Mouse (Mus musculus) urinary bladder, adult 2 months (tissue): ENCODE results near the gene Rraga. TPM values are rescaled to one million over a fixed set of nuclear protein-coding genes. Genes with fewer than 3 reads are reported as not detected.

Experiments
- DNase-seq: peaks from one replicate; pipeline ENCODE4 v3.0.0; 2022; ENCODE audit warnings: low spot score
- polyA plus RNA-seq: library from polyadenylated mRNA; depleted of rRNA; stranded (reverse); fragments of >200 nt; gene quantifications from 2 replicates; pipeline ENCODE4 v1.2.3, GENCODE M21; 2012; rRNA removed

Gene Rraga
- 87.8 and 107 TPM in 2 replicates for polyA plus RNA-seq

- DNase-seq, result peak; percentile 95
Observed at GRCm38 (mm10) chr4:86575283-86575983, at the start of gene Rraga. TSS of gene Rraga (plus strand) at chr4:86575668.

GRCm38 (mm10) chr4:86527162-86528136 is 48.0 kb upstream of the Rraga start:
- DNase-seq, result no peak

- no peak for DNase-seq
Observed at GRCm38 (mm10) chr4:86529161-86529560, 46.3 kb upstream of the Rraga start.

GRCm38 (mm10) chr4:86533406-86534090 is 41.9 kb upstream of the Rraga start:
- DNase-seq, result no peak

GRCm38 (mm10) chr4:86534091-86534481 is 41.4 kb upstream of the Rraga start:
- no peak for DNase-seq

GRCm38 (mm10) chr4:86537972-86538371 is 37.5 kb upstream of the Rraga start:
- no peak for DNase-seq

- DNase-seq, result no peak
Observed at GRCm38 (mm10) chr4:86538936-86539335, 36.5 kb upstream of the Rraga start.

- DNase-seq, result no peak
Observed at GRCm38 (mm10) chr4:86541573-86541972, 33.9 kb upstream of the Rraga start.

- no peak for DNase-seq
Observed at GRCm38 (mm10) chr4:86543999-86544398, 31.5 kb upstream of the Rraga start.

- DNase-seq, result no peak
Observed at GRCm38 (mm10) chr4:86545615-86546014, 29.9 kb upstream of the Rraga start.

- DNase-seq, result no peak
Observed at GRCm38 (mm10) chr4:86548332-86548731, 27.1 kb upstream of the Rraga start.

GRCm38 (mm10) chr4:86555035-86555707 is 20.3 kb upstream of the Rraga start:
- DNase-seq, result no peak

- no peak for DNase-seq
Observed at GRCm38 (mm10) chr4:86557371-86557770, 18.1 kb upstream of the Rraga start.

GRCm38 (mm10) chr4:86558228-86558627 is 17.2 kb upstream of the Rraga start, which contains the start of gene Saxo1:
TSS of gene Saxo1 (minus strand) at chr4:86558328.
- DNase-seq, result no peak

GRCm38 (mm10) chr4:86559006-86559405 is 16.5 kb upstream of the Rraga start:
- DNase-seq, result no peak

- no peak for DNase-seq
Observed at GRCm38 (mm10) chr4:86561061-86561460, 14.4 kb upstream of the Rraga start.

GRCm38 (mm10) chr4:86574939-86575282 is 557 bp upstream of the Rraga start:
- DNase-seq, result no peak

GRCm38 (mm10) chr4:86576120-86576541 is 663 bp downstream of the Rraga start:
- no peak for DNase-seq

GRCm38 (mm10) chr4:86576630-86577225 is 1.3 kb downstream of the Rraga start:
- no peak for DNase-seq

GRCm38 (mm10) chr4:86580056-86580455 is 4.6 kb downstream of the Rraga start:
- no peak for DNase-seq

- no peak for DNase-seq
Observed at GRCm38 (mm10) chr4:86580591-86580990, 5.1 kb downstream of the Rraga start.
